Mouse (Mus musculus): Measurements from ENCODE around the gene Lrp5.

DNA sequence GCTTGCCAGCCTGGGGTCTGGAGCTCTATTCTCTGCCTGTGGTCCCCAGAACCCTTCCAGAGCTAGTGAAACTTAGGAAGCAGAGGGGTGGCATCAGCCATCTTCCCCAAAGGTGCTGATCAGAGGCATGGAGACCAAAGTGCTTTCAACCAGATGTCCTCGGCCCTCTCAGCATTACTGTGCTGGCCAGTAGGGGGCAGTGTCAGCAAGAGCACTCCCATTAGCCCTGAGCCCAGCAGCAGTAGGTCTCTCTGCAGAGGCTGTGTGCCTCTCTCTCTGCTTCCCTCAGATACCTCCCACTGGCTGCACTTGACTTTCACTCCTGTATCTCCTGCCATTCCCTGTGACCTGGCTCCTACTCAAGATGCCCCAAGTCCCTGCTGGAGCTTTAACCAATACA lies 99.8 kb downstream of the Lrp5 start:
- TF ChIP-seq CTCF (IDR thresholded peaks at IDR 0.05; ENCODE audit: low read depth, low read length) (peak; percentile 98), POLR2A (IDR thresholded peaks at IDR 0.05; ENCODE audit: insufficient read depth, low read length) (no peak), EP300 (IDR thresholded peaks at IDR 0.05; ENCODE audit: insufficient read depth, low read depth, low read length) (no peak)

Measured in ES-Bruce4 (cell line).